Comparison of ENCODE assay signal across 13 mouse cellular contexts in genomic region chr10:117947191-117947590, GRCm38 (mm10).
DNase-seq lines count a peak whose midpoint lies in the region; ATAC-seq lines count a peak whose summit lies in the region.
"Had no signal": no experiment of that assay in that cellular context is flagged by ENCODE, and none has a peak within 500 bp of the region (broad histone marks: within the 10 kb centered on the region; RNA-seq: fewer than 3 reads in every experiment).

No protein-coding gene starts in this region.

- peak overlapping the region; percentile 55 for H3K4me2 ChIP-seq in heart, embryonic 15.5 days
- peak overlapping the region; percentile 41 for H3K4me2 ChIP-seq in lung, embryonic 16.5 days (ENCODE audit: low read depth, low read length)
- peak overlapping the region; percentile 28 for H3K4me2 ChIP-seq in intestine, embryonic 15.5 days (replicated peaks)
- peak overlapping the region; percentile 60 for H3K4me2 ChIP-seq in limb, embryonic 13.5 days (replicated peaks)
- H3K4me2 ChIP-seq: embryonic facial prominence, embryonic 12.5 days had no signal

- ATAC-seq in heart, embryonic 15.5 days (replicated peaks; ENCODE audit: insufficient number of reproducible peaks, insufficient read depth, low FRiP score, low read depth), result no peak
- ATAC-seq in lung, embryonic 16.5 days (ENCODE audit: low read depth), result no peak
- no peak for ATAC-seq in intestine, embryonic 15.5 days
- ATAC-seq in limb, embryonic 13.5 days (ENCODE audit: low FRiP score, low read depth), result no peak; the same call in 1 of the 2 replicates
- ATAC-seq: hindbrain, postnatal 0 days had no signal

- peaks cover 8% of the 10 kb centered on the region for H3K4me1 ChIP-seq in heart, embryonic 15.5 days (replicated peaks)
- H3K4me1 ChIP-seq in lung, embryonic 16.5 days (replicated peaks; ENCODE audit: control insufficient read depth, insufficient read depth, low read length), result no peaks in the 10 kb centered on the region; the same call in 1 of the 2 replicates
- H3K4me1 ChIP-seq in intestine, embryonic 15.5 days (replicated peaks), result no peaks in the 10 kb centered on the region
- H3K4me1 ChIP-seq in limb, embryonic 13.5 days, result peaks cover 17% of the 10 kb centered on the region
- H3K4me1 ChIP-seq: embryonic facial prominence, embryonic 12.5 days had no signal

- no peaks in the 10 kb centered on the region for H3K36me3 ChIP-seq in heart, embryonic 15.5 days
- no peaks in the 10 kb centered on the region for H3K36me3 ChIP-seq in lung, embryonic 16.5 days (ENCODE audit: control insufficient read depth, insufficient read depth, low read length)
- no peaks in the 10 kb centered on the region for H3K36me3 ChIP-seq in intestine, embryonic 15.5 days
- H3K36me3 ChIP-seq in limb, embryonic 13.5 days, result no peaks in the 10 kb centered on the region
- H3K36me3 ChIP-seq: embryonic facial prominence, embryonic 12.5 days had no signal

- peak overlapping the region; percentile 19 for H3K4me3 ChIP-seq in heart, embryonic 15.5 days
- no peak overlapping the region for H3K4me3 ChIP-seq in lung, embryonic 16.5 days (ENCODE audit: low read length)
- H3K4me3 ChIP-seq in intestine, embryonic 15.5 days (replicated peaks), result 0 out of 2 replicates have a peak overlapping the region, but pooled peaks have one; percentile 2
- H3K4me3 ChIP-seq in limb, embryonic 13.5 days, result peak overlapping the region; percentile 14
- H3K4me3 ChIP-seq: embryonic facial prominence, embryonic 12.5 days had no signal

- no peaks in the 10 kb centered on the region for H3K27me3 ChIP-seq in heart, embryonic 15.5 days
- H3K27me3 ChIP-seq in lung, embryonic 16.5 days (ENCODE audit: control insufficient read depth, insufficient read depth, low read depth, low read length), result no peaks in the 10 kb centered on the region
- H3K27me3 ChIP-seq in intestine, embryonic 15.5 days (replicated peaks), result no peaks in the 10 kb centered on the region
- no peaks in the 10 kb centered on the region for H3K27me3 ChIP-seq in limb, embryonic 13.5 days
- H3K27me3 ChIP-seq: embryonic facial prominence, embryonic 12.5 days had no signal

- WGBS in heart, embryonic 15.5 days, result 25% methylated on average over 13 of the region's 13 CpGs
- 38% methylated on average over 13 of the region's 13 CpGs for whole genome bisulfite sequencing in lung, embryonic 16.5 days
- 36% methylated on average over 13 of the region's 13 CpGs for WGBS in intestine, embryonic 15.5 days
- WGBS in limb, embryonic 13.5 days, result 8% methylated on average over 13 of the region's 13 CpGs

- H3K27ac ChIP-seq in heart, embryonic 15.5 days, result no peak overlapping the region
- no peak overlapping the region for H3K27ac ChIP-seq in lung, embryonic 16.5 days (ENCODE audit: low read length)
- no peak overlapping the region for H3K27ac ChIP-seq in intestine, embryonic 15.5 days
- H3K27ac ChIP-seq in limb, embryonic 13.5 days, result no peak overlapping the region
- H3K27ac ChIP-seq: embryonic facial prominence, embryonic 12.5 days; hindbrain, postnatal 0 days; liver, embryonic 14.5 days had no signal

- no peaks in the 10 kb centered on the region for H3K9me3 ChIP-seq in heart, embryonic 15.5 days (replicated peaks)
- no peaks in the 10 kb centered on the region for H3K9me3 ChIP-seq in lung, embryonic 16.5 days (ENCODE audit: control insufficient read depth, low read length)
- no peaks in the 10 kb centered on the region for H3K9me3 ChIP-seq in intestine, embryonic 15.5 days
- no peaks in the 10 kb centered on the region for H3K9me3 ChIP-seq in limb, embryonic 13.5 days
- H3K9me3 ChIP-seq: embryonic facial prominence, embryonic 12.5 days had no signal

- DNase-seq in heart, postnatal 4 days, result no peak
- no peak for DNase-seq in lung, postnatal 25 days (ENCODE audit: low spot score)
- DNase-seq in adrenal gland, adult 8-10 months, result no peak
- DNase-seq in cerebellum, adult 11 months, result no peak
- DNase-seq: adrenal gland, postnatal 25 days; cerebellum, postnatal 36 days had no signal

- H3K9ac ChIP-seq in heart, embryonic 15.5 days, result 0 out of 2 replicates have a peak overlapping the region, but pooled peaks have one; percentile 6
- H3K9ac ChIP-seq in lung, embryonic 16.5 days (ENCODE audit: low read length), result no peak overlapping the region
- no peak overlapping the region for H3K9ac ChIP-seq in intestine, embryonic 15.5 days
- H3K9ac ChIP-seq in limb, embryonic 13.5 days, result 0 out of 2 replicates have a peak overlapping the region, but pooled peaks have one; percentile 10
- H3K9ac ChIP-seq: embryonic facial prominence, embryonic 12.5 days; liver, embryonic 14.5 days had no signal

Comparison
In these comparisons a context has a peak if more than half of its experiments do, and no peak if none do; other contexts are left out.
1. H3K9ac ChIP-seq: peak in heart, embryonic 15.5 days (single experiment) and limb, embryonic 13.5 days (single experiment); none in lung, embryonic 16.5 days (single experiment) and intestine, embryonic 15.5 days (single experiment).
2. Peak in every context shown above with its lines, with median percentiles within 50 percentile points of each other: H3K4me2 ChIP-seq.